Mouse (Mus musculus): ENCODE data around the gene Etnk1.

DNA sequence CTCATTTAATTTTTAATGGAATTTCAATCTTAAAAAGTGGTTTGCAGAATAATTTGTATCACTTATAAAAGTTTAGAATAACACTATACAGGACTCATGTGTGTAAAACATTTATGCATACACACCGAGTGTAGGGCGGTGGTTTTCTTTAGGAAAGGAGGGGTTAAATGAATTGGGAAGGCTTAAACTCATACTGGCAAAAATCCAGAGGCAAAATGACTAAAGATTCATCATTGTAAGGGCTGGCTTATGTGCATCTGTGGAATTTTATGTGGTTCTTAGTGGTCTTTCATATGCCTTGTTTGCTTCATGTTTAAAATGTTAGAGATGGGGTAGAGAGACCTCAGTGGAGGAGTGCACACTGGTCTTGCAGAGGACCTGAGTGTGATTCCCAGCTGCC lies 22.5 kb upstream of the Etnk1 start:
- TF ChIP-seq CTCF (IDR thresholded peaks at IDR 0.05; ENCODE audit: low read depth, low read length), result no peak
- no peak for TF ChIP-seq POLR2A (IDR thresholded peaks at IDR 0.05; ENCODE audit: borderline replicate concordance, low read depth, low read length)

Data from bone marrow macrophage, adult 2 months (primary cell).